Mouse (Mus musculus) lung, embryonic 14.5 days (tissue): Measurements from ENCODE around the gene Adamts12. TPM values are rescaled to one million over a fixed set of nuclear protein-coding genes. Genes with fewer than 3 reads are reported as not detected.

Experiments
- ATAC-seq: fragments of 200-750 bp; cut with Nextera tagmentation; 2 replicates; pipeline ENCODE4 v1.8.0; 2017; ENCODE audit warnings: mild to moderate bottlenecking, moderate TSS enrichment, moderate library complexity; ENCODE audit not compliant: insufficient read depth
- DNase-seq: peaks from one replicate; pipeline ENCODE4 v3.0.0-alpha.2; 2015
- H3K27ac ChIP-seq: fragments of 300-500 bp; sonication (generic); 2 replicates; pipeline ENCODE4 v1.5.1; 2014; ENCODE audit warnings: low read depth, mild to moderate bottlenecking, moderate library complexity
- H3K27me3 ChIP-seq: fragments of 300-500 bp; sonication (generic); 2 replicates; pipeline ENCODE4 v1.6.1; 2014; ENCODE audit warnings: low read length, control low read depth; ENCODE audit not compliant: insufficient read depth
- H3K36me3 ChIP-seq: fragments of 300-500 bp; sonication (generic); 2 replicates; pipeline ENCODE4 v1.6.1; 2014; ENCODE audit warnings: control low read depth; ENCODE audit not compliant: insufficient read depth
- H3K4me1 ChIP-seq: fragments of 300-500 bp; sonication (generic); 2 replicates; pipeline ENCODE4 v1.6.1; 2014; ENCODE audit warnings: antibody characterized with exemption, control low read depth; ENCODE audit not compliant: insufficient read depth
- H3K4me2 ChIP-seq: fragments of 300-500 bp; sonication (generic); 2 replicates; pipeline ENCODE4 v1.6.1; 2014; ENCODE audit warnings: mild to moderate bottlenecking
- H3K4me3 ChIP-seq: fragments of 300-500 bp; sonication (generic); 2 replicates; pipeline ENCODE4 v1.5.1; 2014; ENCODE audit warnings: low read depth, low read length
- H3K9ac ChIP-seq: fragments of 300-500 bp; sonication (generic); 2 replicates; pipeline ENCODE4 v1.6.1; 2014
- H3K9me3 ChIP-seq: fragments of 300-500 bp; sonication (generic); 2 replicates; pipeline ENCODE4 v1.6.1; 2016; ENCODE audit warnings: low read depth, low read length, control low read depth
- CTCF ChIP-seq: IDR thresholded peaks from 2 replicates; pipeline ENCODE4 v1.5.1; 2016; ENCODE audit warnings: antibody characterized with exemption, low read depth
- WGBS: fragments of 180-500 bp; shearing (Covaris S2); extraction: QIAGEN DNeasy Blood & Tissue Kit; methylation state at CpG from one replicate; pipeline ENCODE4 v1.1.7; 2014; 5-methylcytosine and 5-hydroxymethylcytosine counted together
- polyA plus RNA-seq: library from polyadenylated mRNA; unstranded; fragments of >200 nt; fragmentation: Nextera tagmentation; extraction: Ambion mirVana; gene quantifications from 2 replicates; pipeline ENCODE4 v1.2.1, GENCODE M21; 2014

Gene Adamts12
- polyA plus RNA-seq, 1 experiment from 2014 or later: 7.0 TPM

- 77% methylated on average over 3 of the region's 3 CpGs for WGBS
- H3K36me3 ChIP-seq: no peaks in the 10 kb centered on the region
- TF ChIP-seq CTCF: no peak
- H3K4me3 ChIP-seq: no peak overlapping the region
- H3K27me3 ChIP-seq: no peaks in the 10 kb centered on the region
- H3K4me2 ChIP-seq: no peak overlapping the region
- no peaks in the 10 kb centered on the region for H3K4me1 ChIP-seq
- DNase-seq (no peak), ATAC-seq (no peak)
- H3K9ac ChIP-seq: no peak overlapping the region
- H3K9me3 ChIP-seq: no peaks in the 10 kb centered on the region
- H3K27ac ChIP-seq: no peak overlapping the region
Measured at GRCm38 (mm10) chr15:11355865-11356264, 291.3 kb downstream of the Adamts12 start.

DNA sequence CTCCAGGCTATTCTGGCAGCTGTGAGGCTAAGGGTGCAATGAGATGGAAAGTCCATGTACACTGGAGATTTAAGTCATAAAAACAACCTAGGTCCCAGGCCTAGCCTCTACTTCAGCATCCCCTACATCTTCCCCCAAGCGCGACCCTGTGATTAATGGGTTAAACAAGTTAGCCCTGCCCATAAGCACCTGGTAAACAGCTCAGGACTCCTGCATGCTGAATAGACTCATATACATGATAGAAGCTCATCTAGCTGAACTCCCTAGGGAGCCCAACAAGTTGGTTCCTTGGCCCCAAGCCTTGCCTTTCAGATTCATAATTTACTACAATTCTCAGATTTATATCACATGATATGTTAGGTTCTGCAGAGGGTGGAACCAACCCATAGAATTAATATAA is 292.9 kb downstream of the Adamts12 start:
- Histone ChIP-seq H3K9ac (no peak overlapping the region), H3K4me2 (no peak overlapping the region), H3K27ac (no peak overlapping the region), H3K27me3 (no peaks in the 10 kb centered on the region), H3K4me1 (no peaks in the 10 kb centered on the region), H3K9me3 (no peaks in the 10 kb centered on the region), H3K36me3 (no peaks in the 10 kb centered on the region), H3K4me3 (no peak overlapping the region)
- ATAC-seq (no peak), DNase-seq (no peak)
- 98% methylated on average over 2 of the region's 2 CpGs for WGBS
- TF ChIP-seq CTCF: no peak

- H3K27ac ChIP-seq: no peak overlapping the region
- H3K4me3 ChIP-seq: no peak overlapping the region
- DNase-seq (no peak), ATAC-seq (no peak)
- 81% methylated on average over 1 of the region's 1 CpGs for WGBS
- H3K9ac ChIP-seq: no peak overlapping the region
- no peak for TF ChIP-seq CTCF
- no peaks in the 10 kb centered on the region for H3K4me1 ChIP-seq
- H3K36me3 ChIP-seq: no peaks in the 10 kb centered on the region
- no peaks in the 10 kb centered on the region for H3K27me3 ChIP-seq
- no peaks in the 10 kb centered on the region for H3K9me3 ChIP-seq
- no peak overlapping the region for H3K4me2 ChIP-seq
Measured at GRCm38 (mm10) chr15:11360888-11361287, 296.3 kb downstream of the Adamts12 start.

- Histone ChIP-seq H3K4me3 (no peak overlapping the region), H3K9ac (no peak overlapping the region), H3K36me3 (no peaks in the 10 kb centered on the region), H3K27ac (no peak overlapping the region), H3K4me1 (no peaks in the 10 kb centered on the region), H3K27me3 (no peaks in the 10 kb centered on the region), H3K4me2 (no peak overlapping the region), H3K9me3 (no peaks in the 10 kb centered on the region)
- no peak for TF ChIP-seq CTCF
- no peak for DNase-seq
- whole genome bisulfite sequencing: 77% methylated on average over 5 of the region's 5 CpGs
- ATAC-seq: no peak
Measured at GRCm38 (mm10) chr15:11361824-11362223, 297.2 kb downstream of the Adamts12 start.

DNA sequence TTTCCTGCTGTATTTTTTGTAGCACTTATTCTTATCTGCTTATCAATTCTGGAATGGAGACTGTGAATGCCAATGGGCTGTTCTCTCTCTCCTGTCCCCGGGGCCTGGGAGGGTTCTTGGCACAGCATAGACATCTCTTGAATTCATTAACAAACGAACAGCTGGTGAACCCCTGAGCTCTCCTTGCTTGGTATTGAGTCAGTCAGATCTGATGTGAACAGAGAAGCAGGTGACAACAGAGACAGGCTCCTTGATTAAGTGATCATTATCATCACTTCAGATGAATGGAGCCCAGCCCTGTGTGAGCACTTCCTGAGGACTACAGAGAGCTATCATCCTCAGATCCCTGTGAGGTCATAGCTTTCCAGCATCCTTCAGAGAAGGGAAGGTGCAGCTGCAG is 299.5 kb downstream of the Adamts12 start:
- WGBS: 17% methylated on average over 2 of the region's 2 CpGs
- DNase-seq: no peak
- no peaks in the 10 kb centered on the region for H3K27me3 ChIP-seq
- no peak overlapping the region for H3K9ac ChIP-seq
- H3K36me3 ChIP-seq: no peaks in the 10 kb centered on the region
- no peaks in the 10 kb centered on the region for H3K9me3 ChIP-seq
- H3K4me2 ChIP-seq: no peak overlapping the region
- no peak for TF ChIP-seq CTCF
- H3K4me3 ChIP-seq: no peak overlapping the region
- no peak overlapping the region for H3K27ac ChIP-seq
- ATAC-seq: no peak
- H3K4me1 ChIP-seq: no peaks in the 10 kb centered on the region

GRCm38 (mm10) chr15:11364795-11365194 is 300.2 kb downstream of the Adamts12 start:
- H3K27ac ChIP-seq: no peak overlapping the region
- DNase-seq (peak; percentile 68), ATAC-seq (no peak)
- no peak overlapping the region for H3K4me2 ChIP-seq
- 87% methylated on average over 1 of the region's 1 CpGs for WGBS
- no peaks in the 10 kb centered on the region for H3K36me3 ChIP-seq
- H3K4me3 ChIP-seq: no peak overlapping the region
- no peaks in the 10 kb centered on the region for H3K4me1 ChIP-seq
- H3K9ac ChIP-seq: no peak overlapping the region
- TF ChIP-seq CTCF: no peak
- no peaks in the 10 kb centered on the region for H3K9me3 ChIP-seq
- H3K27me3 ChIP-seq: no peaks in the 10 kb centered on the region

- H3K27me3 ChIP-seq: no peaks in the 10 kb centered on the region
- TF ChIP-seq CTCF: no peak
- H3K4me3 ChIP-seq: no peak overlapping the region
- 63% methylated on average over 3 of the region's 3 CpGs for WGBS
- no peaks in the 10 kb centered on the region for H3K9me3 ChIP-seq
- ATAC-seq (no peak), DNase-seq (no peak)
- no peak overlapping the region for H3K4me2 ChIP-seq
- H3K4me1 ChIP-seq: no peaks in the 10 kb centered on the region
- no peak overlapping the region for H3K9ac ChIP-seq
- no peaks in the 10 kb centered on the region for H3K36me3 ChIP-seq
- no peak overlapping the region for H3K27ac ChIP-seq
Measured at GRCm38 (mm10) chr15:11369572-11369971, 305.0 kb downstream of the Adamts12 start.

DNA sequence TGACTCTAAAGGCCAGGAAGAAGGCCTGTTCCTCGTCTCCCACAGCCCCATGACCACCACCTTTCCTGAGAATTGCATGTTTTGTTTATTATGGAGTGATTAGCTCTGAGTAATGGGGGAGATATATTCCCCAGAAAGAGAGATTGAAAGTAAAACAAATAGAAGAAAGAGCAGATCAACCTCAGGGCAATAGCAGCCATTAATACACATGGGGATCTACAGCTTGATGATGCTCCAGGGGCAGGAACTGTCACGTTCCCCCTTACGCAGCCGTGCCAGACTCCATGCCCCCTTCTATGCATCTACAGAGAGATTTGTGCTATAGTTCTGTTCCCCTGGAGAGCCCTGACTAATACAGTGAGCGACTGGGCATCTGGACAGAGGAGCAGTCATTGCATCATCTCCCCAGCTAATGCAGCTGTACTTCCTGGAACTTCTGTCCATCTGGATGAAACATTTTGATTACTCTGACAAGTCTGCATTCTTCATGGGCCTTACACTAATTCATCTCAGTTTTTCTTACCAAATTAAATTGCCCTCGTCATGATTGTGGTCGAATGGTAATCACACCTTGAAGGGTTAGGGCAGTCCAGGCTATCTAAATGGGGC is 306.0 kb downstream of the Adamts12 start:
- no peak overlapping the region for H3K4me3 ChIP-seq
- ATAC-seq: no peak
- no peak overlapping the region for H3K9ac ChIP-seq
- no peaks in the 10 kb centered on the region for H3K4me1 ChIP-seq
- H3K36me3 ChIP-seq: no peaks in the 10 kb centered on the region
- no peaks in the 10 kb centered on the region for H3K9me3 ChIP-seq
- WGBS: 67% methylated on average over 7 of the region's 7 CpGs
- no peak overlapping the region for H3K4me2 ChIP-seq
- no peak overlapping the region for H3K27ac ChIP-seq
- no peaks in the 10 kb centered on the region for H3K27me3 ChIP-seq
- no peak for DNase-seq
- no peak for TF ChIP-seq CTCF
